Mouse (Mus musculus): Measurements from ENCODE around the gene Gm49425. TPM values are rescaled to one million over a fixed set of nuclear protein-coding genes. Genes with fewer than 3 reads are reported as not detected.
"Not testable (repeated sequence)": the region's sequence is repeated elsewhere in the genome, so short reads cannot be mapped to it uniquely, and the experiment has no call there.

Gm49425 gene
- total RNA-seq (2021), result not detected

DNA sequence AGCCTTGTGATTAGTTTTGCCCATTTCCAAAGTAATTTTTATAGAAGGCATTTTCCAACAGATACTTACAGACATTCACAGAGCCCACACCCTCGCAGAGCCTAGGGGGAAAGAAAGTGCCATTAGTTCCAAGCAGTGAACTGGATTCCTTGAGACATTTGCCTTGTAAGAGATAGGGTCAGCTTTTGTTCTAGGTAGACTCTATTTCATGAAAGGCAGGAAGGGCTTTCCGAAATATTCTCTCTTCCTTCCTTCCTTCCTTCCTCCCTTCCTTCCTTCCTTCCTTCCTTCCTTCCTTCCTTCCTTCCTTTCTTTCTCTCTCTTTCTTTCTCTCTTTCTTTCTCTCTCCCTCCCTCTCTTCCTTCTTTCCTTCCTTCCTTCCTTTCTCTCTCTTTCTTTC is at the start of gene Gm49425:
Gene Gm49425, minus strand, starts transcription at position 101 of the 400 bp plus-strand sequence.
- intact Hi-C loops (cut with DNase I), result loop anchor here (1.0 kb wide), 1 partner anchor 85 kb away; no protein-coding TSS in a partner anchor
- DNase-seq (ENCODE audit: low spot score in 2 of 2), result not testable (repeated sequence)

DNA sequence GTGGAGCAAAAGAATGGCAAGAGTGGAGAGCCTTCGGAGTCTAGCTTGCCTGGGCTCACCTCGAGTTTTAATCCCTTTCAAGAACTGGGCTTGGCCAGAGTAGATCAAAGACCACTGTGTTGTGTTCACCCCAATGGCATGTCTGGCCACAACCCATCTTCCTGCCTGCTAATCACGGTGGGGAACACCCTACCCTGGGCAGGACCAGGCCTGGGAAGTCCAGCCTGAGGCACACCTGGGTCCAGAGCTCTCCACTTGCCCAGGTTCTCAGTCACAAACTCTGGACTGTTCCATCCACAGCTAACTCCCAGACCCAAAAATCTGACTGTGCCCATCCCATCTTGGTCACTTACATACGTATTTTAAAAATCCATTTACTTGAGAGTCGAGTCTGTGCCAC is 45.8 kb upstream of the Gm49425 start, which contains the start of gene Krt90:
Gene Krt90, minus strand, starts transcription at position 101 of the 400 bp plus-strand sequence.
- intact Hi-C loops (cut with DNase I), result no loop called here
- no peak for DNase-seq (ENCODE audit: low spot score in 2 of 2)

DNA sequence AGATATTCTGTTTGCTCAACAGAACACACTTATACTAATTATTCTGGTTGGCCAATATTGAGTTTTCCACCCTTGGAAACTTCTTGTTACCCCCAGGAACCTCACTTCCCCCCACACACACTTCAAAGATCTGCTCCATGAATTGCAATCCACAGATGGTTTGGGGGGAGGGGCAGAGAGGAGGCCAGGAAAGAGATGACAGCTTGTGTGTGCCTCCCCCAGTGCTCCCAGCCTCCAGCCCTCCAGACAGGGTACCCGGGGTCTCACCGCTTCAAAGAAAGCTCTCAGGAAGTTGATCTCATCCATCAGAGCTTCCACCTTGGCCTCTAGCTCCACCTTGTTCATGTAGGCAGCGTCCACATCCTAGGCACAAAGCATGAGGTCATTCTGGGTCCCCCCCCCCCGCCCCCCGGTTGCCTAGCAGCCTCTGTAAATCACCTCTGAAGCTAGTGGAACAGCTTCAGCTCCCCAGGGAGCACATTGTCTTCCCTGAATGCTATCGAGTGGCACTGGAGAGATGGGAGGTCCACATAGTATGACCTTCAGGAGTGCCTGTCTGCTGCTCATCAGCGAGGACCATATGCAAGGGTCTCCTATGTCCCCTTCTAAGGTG is 41.1 kb upstream of the Gm49425 start:
- intact Hi-C loops (cut with DNase I), result no loop called here
- no peak for DNase-seq (ENCODE audit: low spot score in 2 of 2)

DNA sequence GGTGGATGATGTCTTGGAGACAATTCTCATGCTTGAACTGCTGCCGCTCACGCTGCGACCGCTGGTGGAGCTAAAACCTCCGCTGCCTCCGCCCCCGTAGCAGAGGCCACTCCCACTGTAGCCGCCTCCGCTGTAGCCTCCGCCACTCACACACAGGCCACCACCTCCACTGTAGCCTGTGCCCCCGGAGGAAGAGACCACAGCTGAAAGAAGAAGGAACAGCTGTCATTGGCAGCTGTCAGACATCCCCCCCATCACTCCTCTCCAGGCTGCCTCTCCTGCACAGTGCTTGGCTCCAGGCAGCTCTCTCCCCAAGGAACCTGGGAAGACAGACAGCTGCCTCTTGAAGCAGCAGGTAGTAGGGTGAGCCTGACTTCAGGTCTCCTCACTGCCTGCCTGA is 36.1 kb upstream of the Gm49425 start:
- intact Hi-C loops (cut with DNase I), result no loop called here
- DNase-seq (ENCODE audit: low spot score in 2 of 2), result peak; percentile 15 to 31

DNA sequence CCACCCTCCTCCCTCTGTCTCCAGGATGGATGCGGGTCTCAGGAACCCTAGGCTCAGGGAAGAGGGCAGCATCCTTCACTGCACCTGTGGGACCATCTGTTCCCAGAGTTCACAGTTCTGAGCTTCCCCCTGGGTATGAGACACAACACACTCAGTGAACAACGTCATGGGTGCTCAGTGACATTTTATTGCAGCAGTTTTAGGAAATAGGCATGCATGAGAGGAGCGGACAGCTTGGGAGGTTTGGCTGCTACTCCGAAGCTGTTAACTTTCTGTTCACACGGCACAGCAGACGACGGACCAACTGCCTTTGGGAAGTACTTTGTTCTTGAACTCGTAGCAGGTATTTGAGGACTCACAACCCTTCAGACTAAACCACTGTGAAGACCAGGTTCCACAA is 35.1 kb upstream of the Gm49425 start:
- intact Hi-C loops (cut with DNase I), result no loop called here
- DNase-seq (ENCODE audit: low spot score in 2 of 2), result no peak

DNA sequence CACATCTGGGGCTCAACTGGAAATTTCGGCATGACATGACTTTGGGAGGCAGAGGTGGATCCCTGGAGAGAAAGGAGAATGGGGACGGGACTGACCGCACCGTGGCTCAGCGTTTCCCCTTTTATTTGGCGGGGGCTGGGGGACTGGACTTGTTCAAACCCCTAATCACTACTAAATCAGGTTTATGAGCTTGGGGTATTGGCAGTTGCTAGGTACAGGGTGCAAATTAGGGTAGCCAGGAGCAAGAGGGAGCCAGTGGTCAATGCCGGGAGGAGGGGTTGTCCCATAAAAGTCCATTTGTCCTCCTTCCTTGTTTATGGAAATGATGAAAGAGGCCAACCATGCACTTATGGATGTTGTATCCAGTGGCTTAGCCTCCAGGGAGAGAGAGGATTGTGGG is 33.5 kb upstream of the Gm49425 start, which contains the start of gene Krt82:
Gene Krt82, minus strand, starts transcription at position 101 of the 400 bp plus-strand sequence.
- intact Hi-C loops (cut with DNase I), result no loop called here
- no peak for DNase-seq (ENCODE audit: low spot score in 2 of 2)

DNA sequence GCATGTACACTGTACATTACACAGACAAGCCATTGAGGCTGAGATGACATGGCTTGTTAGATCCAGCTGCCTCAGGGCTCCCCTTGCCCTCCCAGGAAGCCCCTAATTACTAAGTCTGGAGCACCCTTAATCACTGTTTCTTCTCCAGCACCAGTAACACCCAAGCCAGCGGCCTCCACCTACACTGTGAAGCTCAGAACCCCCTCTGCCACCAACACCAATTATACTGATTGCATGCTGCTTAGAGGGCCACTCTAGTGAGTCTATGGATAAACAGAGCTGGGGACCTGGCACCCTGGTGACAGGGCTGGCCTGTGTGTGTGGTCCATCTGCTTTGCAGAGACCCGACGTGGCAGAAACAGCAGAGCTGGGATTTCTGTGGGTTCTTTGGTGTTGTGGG is 27.4 kb upstream of the Gm49425 start:
- no peak for DNase-seq (ENCODE audit: low spot score in 2 of 2)
- intact Hi-C loops (cut with DNase I), result no loop called here

DNA sequence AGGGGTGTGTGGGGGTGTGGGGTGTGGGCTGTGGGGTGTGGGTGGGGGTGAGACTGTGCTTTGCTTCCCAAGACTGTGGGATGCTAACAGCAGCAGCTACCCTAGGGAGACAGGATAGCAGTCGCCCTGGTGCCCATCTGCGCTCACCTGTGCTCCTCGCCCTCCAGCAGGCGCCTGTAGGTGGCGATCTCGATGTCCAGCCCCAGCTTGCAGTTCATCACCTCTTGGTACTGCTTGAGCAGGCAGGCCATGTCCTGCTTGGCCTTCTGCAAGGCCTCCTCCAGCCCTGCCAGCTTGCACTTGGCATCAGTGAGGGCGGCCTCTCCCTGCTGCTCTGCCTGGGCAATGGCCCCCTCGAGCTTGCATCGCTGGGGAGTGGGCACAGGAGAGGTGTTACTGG is 25.5 kb upstream of the Gm49425 start:
- intact Hi-C loops (cut with DNase I), result no loop called here
- DNase-seq (ENCODE audit: low spot score in 2 of 2), result no peak

DNA sequence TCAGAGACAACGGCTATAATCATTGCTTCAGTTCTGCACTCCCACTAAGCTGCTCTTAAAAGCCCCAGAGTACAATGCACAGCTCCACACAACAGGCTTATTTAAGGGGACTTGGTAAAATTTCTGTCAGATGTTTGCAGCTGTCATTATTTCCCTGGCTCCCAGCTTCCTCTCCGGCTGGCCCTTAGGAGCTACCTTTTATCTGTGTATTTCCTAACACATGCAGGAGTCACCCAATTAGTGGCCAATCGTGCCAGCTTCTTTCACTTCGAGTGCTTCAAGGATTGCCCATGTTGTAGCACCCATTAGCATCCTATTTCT is 21.5 kb upstream of the Gm49425 start:
- intact Hi-C loops (cut with DNase I), result no loop called here
- no peak for DNase-seq (ENCODE audit: low spot score in 2 of 2)

DNA sequence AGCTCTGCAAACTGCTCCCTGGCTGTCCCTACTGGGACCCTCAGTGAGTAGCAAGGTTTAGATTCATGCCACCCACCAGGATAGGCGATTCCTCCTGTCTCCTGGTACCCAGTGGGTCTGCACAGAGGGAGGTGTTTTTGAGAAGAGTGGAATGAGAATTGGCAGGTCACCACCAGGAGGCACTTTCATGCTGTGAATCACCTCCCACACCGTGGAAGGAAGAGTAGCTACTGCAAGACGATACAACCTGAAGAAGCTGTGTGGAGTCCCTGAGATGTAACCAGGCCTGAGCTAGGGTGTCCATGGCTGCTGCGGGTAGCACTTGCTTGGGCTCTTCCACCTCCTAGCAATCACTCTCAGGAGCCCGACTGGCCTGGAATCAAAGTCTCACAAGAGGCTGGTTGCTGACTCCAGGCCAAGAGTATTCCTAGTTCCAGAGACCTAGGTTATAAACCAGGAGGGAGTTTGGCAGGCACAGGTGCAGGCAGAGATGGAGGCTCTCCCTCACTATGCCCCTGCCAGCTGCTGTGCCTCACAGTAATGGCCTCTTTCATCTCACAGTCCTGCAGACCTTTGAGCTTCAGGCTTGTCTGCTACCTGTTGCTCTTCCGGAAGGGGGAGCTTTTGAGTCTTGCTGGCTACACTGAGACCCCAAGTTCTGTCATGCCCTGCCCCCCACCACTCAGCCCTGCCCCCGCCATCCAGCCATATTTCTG is 21.0 kb upstream of the Gm49425 start:
- intact Hi-C loops (cut with DNase I), result no loop called here
- DNase-seq (ENCODE audit: low spot score in 2 of 2), result no peak

DNA sequence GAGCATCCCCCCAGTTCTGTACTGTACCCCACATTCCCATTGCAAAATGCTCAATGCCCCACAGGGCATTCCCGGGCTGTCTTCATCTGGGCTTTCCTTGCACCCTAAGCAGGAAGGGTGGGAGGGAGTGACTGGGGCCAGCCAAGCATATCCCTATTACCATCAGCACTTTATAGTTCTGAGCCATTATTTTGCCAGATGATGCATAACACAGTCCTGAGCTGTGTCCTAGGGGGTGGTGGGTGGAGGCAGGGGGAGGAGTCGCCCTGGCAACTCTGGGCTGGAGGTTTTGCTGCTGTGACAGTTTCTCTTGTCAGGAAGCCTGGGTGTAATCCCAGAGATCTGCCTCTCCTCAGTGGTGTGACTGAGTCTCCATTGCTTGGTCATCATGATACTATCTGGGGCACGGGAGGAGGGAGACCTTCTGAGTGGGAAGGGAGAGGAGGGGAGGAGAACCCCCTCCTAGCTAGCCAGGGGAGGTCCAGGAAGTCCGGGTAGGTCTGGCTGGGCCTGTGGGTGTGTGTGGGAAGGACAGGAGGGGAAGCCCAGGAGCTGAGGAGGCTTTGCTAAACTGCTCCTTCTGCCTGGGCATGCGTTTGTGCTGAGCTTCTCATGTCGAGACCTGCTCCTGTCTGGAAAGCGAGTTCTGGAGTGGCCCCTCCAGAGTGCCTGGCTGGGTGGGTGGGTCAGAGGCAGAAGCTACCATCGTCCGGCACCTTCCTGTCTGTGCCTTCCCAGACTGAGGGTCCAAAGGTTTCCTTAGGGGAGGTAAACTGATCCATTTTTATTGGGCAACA is 19.2 kb upstream of the Gm49425 start:
- intact Hi-C loops (cut with DNase I), result no loop called here
- peak in 1 of 2 experiments; percentile 16 for DNase-seq (ENCODE audit: low spot score in 2 of 2)

DNA sequence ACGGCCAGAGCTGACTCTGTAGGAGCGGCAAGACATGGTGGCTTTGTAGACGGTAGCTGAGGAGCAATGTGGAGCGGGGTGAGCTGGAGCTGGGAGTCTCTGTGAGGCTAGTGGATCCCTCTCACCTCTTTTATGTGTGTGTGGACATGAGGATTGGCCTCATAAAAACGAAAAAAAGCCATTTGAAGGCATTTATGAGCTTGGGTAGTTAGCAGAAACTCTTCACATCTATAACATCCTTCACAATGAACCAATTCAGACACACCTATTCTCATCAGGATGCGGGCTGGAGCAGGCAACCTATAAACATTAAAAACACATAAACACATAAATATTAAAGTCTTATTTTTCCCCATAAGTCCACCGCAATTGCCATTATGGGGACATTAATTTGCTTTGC is 15.7 kb upstream of the Gm49425 start, which contains the start of gene Krt84:
Gene Krt84, minus strand, starts transcription at position 101 of the 400 bp plus-strand sequence.
- intact Hi-C loops (cut with DNase I), result no loop called here
- no peak for DNase-seq (ENCODE audit: low spot score in 2 of 2)

DNA sequence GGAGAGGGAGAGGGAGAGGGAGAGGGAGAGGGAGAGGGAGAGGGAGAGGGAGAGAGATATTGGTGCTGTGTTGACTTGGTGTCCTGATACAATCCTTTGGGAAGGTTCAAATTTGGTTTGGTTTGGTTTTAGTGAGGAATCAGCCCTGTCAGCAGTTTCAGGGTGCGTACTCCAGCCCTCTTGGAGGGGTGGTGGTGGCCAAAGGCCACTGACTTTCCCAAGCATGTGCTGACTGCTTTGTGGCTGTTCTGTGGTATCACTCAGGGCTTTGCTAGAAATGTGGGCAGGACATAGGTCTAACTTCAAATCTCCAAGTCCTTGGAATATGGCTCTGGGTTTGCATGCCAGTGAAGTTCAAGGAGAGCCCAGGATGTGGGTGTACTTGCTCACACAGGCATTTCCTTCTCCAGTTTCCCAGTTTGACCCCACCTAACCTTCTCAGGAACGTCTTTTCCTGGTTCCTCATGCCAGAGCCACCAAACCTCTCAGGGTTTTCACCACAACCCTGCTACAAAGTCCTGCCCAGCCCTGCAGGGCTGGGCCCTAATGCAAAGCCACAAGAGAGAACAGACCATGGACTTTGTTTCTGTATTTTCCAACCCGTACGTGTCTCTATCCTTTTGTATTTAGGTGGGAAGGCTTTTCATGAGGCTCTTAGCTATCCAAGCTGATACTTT is 5.6 kb upstream of the Gm49425 start:
- no peak for DNase-seq (ENCODE audit: low spot score in 2 of 2)
- intact Hi-C loops (cut with DNase I), result loop anchor here (5.0 kb wide), 2 partner anchors 180 to 540 kb away; no protein-coding TSS in a partner anchor

DNA sequence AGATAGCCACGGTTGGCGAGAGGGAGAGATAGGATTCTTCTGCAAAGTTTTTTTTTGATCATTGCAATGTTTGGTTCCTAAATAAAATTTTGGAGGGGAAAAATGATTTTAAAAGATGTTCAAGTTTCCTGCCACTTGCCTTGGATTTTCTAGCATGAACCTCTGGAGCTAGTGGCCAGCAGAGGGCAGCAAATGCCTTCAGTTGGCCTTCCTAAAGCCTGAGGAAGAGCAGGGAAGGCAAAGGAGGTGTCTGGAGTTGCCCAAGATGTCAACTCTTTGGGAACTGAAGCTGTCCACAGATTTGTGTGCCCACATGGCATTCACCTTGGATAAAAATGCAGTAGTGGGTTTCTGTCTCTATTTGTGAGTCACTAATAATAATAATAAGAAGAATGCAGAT is 2.7 kb upstream of the Gm49425 start:
- intact Hi-C loops (cut with DNase I), result loop anchor here (1.0 to 5.0 kb wide), 5 partner anchors 177 to 543 kb away; no protein-coding TSS in a partner anchor
- DNase-seq (ENCODE audit: low spot score in 2 of 2), result peak; percentile 72 to 73

DNA sequence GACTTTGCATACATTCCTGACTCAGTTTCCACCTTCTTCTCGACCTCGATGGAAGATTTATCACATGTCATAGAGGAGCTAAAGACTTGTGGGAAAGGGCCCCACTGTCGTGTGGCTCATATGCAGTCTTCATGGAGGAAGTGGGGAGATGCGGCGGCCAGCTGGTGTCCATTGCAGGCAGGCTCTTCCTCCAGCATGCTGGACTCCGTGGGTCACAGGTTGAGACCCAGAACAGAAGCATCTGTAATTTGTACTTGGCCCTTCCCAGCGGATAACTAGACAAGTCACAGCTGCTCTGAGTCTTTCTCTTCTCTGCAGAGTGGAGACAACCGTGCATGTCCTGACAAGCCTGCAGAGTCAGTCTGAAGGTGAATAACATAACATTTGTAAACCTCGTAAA is 8.8 kb downstream of the Gm49425 start:
- intact Hi-C loops (cut with DNase I), result no loop called here
- no peak for DNase-seq (ENCODE audit: low spot score in 2 of 2)

DNA sequence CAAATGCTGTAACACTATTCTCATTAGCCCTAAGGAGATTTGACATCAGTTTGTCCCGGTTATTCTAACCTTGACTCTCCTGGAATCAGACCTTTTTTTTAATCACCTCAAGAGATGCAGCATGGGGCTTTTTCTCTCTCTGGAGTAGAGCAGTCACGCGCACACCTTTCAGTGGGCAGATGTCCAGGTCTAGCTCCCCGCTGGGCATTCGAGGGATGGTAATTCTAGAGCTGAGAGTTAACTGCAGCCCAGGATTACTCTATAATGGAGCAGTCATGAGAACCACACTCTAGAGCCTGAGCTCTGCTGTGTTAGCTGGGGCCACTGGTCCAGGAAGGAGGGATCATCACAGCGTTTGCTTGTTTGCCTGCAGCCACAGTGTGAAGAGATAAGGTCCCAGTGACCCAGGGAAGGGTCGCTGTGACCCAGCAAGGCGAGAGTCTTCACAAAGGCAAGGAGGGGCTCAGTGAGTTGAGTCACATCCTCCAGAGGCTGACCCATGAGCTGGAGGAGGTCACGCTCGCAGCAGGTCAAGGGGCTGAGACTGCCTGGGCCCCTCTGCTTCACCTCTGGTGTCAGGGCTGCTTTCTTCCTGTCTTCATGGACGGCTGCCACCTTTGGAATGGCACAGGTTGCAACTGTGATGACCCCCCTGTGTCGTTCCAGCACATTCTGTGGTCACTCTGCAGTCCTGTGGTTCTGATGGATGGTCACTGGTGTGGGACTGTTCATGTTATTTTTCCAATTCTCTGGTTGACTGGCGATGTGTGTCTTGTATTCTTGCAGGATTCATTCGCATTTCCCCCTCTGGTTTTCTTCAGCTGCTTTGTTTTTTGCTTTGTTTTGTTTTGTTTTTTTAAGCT is 9.9 kb downstream of the Gm49425 start:
- DNase-seq (ENCODE audit: low spot score in 2 of 2), result no peak
- intact Hi-C loops (cut with DNase I), result no loop called here

DNA sequence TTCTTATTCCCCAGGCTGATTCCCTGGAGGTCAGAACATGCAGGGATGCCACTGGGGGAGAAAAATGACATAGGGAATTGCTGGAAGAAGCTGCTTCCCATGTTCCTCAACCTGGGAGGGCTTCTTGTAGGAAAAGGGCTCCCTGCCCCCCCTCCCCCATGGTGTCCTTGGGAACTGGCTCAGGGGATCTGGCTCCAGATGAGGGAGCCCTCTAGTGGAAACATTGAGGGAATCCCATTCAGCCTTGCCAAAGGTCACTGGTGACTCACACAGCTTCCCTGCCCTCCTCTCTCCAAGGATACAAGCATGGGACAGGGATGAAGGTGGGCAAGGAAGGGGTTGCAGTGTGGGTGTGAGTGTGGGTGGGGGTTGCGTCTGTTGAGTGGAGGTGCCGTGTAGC is 19.9 kb downstream of the Gm49425 start:
- DNase-seq (ENCODE audit: low spot score in 2 of 2), result no peak
- intact Hi-C loops (cut with DNase I), result loop anchor here (5.0 kb wide), 1 partner anchor 160 kb away; no protein-coding TSS in a partner anchor

DNA sequence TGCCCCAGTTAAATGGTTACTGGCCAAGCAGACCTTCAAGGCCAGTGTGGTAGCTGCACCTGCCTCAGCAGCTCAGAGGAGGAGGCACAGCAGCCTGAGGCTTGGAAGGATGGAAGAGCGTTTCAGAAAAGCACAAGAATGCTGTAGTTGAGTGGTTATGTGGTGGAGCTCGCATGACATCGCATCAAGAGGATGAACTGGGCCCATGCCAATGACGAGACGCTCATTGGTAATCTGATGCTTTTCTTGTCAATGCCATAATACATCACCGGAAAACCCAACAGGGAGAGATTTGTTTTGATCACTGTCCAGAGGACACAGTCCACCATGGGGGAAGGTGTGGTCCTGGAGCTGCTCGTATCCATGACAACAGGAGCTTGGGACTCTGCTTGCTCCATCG is 21.8 kb downstream of the Gm49425 start:
- no peak for DNase-seq (ENCODE audit: low spot score in 2 of 2)
- intact Hi-C loops (cut with DNase I), result loop anchor here (5.0 kb wide), 1 partner anchor 158 kb away; no protein-coding TSS in a partner anchor

DNA sequence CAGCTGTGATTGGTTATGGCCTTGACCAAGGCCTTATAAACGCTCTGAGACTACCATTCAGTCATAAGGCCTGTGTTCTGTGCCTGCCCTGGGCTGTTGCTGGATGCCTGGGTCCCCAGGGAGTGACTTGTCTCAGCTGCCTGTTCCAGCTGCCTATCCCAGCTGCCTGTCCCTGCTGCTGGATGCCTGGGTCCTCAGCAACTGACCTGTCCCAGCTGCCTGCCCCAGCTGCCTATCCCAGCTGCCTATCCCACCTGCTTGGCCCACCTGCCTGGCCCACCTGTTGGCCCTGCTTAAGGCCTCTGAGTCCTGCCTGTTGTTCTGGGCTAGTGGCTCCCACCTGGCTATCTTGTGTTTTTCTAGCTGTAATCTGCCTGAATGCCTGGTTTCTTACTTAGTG is 22.9 kb downstream of the Gm49425 start:
- intact Hi-C loops (cut with DNase I), result no loop called here
- no peak for DNase-seq (ENCODE audit: low spot score in 2 of 2)

All from left cerebral cortex, postnatal 36 days (tissue).